8 mouse cellular contexts compared by ENCODE assay signal in the genomic region with DNA sequence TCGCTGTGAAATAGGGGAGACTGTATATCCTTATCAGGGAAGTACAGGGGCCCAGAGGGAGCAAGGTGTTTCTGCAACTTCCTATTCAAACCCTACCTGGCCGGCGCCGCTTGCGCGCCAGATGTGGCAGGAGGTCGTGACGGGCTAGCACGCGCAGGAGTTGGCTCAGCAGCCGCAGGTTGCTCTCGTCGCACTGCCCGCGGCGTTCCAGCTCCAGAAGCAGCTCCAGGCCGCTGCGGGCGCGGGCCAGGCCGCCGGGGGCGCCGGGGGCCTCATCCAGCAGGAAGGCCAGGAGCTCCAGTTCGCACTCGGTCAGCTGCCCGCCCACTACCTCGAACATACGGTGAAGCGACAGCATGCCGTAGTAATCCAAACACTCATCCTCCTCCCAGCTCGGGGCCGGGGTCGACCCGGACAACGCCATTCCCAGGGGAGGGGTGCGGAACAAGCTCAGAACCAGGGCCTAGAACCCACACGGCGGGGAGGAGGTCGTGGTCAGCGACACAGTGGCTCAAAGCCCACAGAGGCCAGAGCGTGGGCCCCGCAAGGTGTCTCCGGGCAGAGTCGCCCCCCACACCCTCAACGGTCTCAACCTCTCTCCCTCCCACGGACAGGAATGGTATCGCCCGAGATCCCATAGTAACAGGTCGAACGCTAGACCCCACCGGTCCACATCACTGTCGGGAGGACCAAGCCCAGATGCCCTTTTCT. TPM values are rescaled to one million over a fixed set of nuclear protein-coding genes. Genes with fewer than 3 reads are reported as not detected.
DNase-seq lines count a peak whose midpoint lies in the region; ATAC-seq and TF ChIP-seq lines count a peak whose summit lies in the region.

No protein-coding gene starts in this region.

- TF ChIP-seq POLR2A in bone marrow macrophage, adult 2 months (IDR thresholded peaks at IDR 0.05; ENCODE audit: borderline replicate concordance, low read depth, low read length) = no peak

- peaks cover 27% of the 10 kb centered on the region for H3K4me1 ChIP-seq in bone marrow macrophage, adult 2 months (ENCODE audit: control insufficient read depth, insufficient read depth, low read length)
- peaks cover 78% of the 10 kb centered on the region for H3K4me1 ChIP-seq in erythroblast, embryonic 14.5 days (ENCODE audit: control insufficient read depth)
- H3K4me1 ChIP-seq in hindbrain, embryonic 14.5 days (replicated peaks; ENCODE audit: control insufficient read depth, insufficient read depth, low read length) = peaks cover 30% of the 10 kb centered on the region
- H3K4me1 ChIP-seq in midbrain, embryonic 16.5 days (ENCODE audit: control insufficient read depth, insufficient read depth, low read length) = peaks cover 30% of the 10 kb centered on the region
- H3K4me1 ChIP-seq in stomach, embryonic 14.5 days (ENCODE audit: control insufficient read depth, insufficient read depth, low read length) = peaks cover 25% of the 10 kb centered on the region

- DNase-seq in cerebellum, adult 11 months = peak; percentile 56
- peak; percentile 68 for DNase-seq in hindbrain, embryonic 14.5 days (ENCODE audit: low spot score)
- DNase-seq in liver = peak; percentile 78

- under 1% methylated on average over 53 of the region's 53 CpGs for WGBS in hindbrain, embryonic 14.5 days
- WGBS in midbrain, embryonic 16.5 days = under 1% methylated on average over 52 of the region's 53 CpGs
- under 1% methylated on average over 53 of the region's 53 CpGs for WGBS in stomach, embryonic 14.5 days

- H3K4me2 ChIP-seq in hindbrain, embryonic 14.5 days (replicated peaks) = peak overlapping the region; percentile 94
- H3K4me2 ChIP-seq in midbrain, embryonic 16.5 days (ENCODE audit: low read length) = peak overlapping the region; percentile 97
- H3K4me2 ChIP-seq in stomach, embryonic 14.5 days (replicated peaks; ENCODE audit: low read depth, low read length) = peak overlapping the region; percentile 87

- H3K9me3 ChIP-seq in erythroblast, embryonic 14.5 days (ENCODE audit: control insufficient read depth, low read length) = no peaks in the 10 kb centered on the region
- H3K9me3 ChIP-seq in hindbrain, embryonic 14.5 days (ENCODE audit: control insufficient read depth, low read length) = no peaks in the 10 kb centered on the region
- H3K9me3 ChIP-seq in midbrain, embryonic 16.5 days (replicated peaks; ENCODE audit: control insufficient read depth, low read length, poor library complexity, severe bottlenecking) = no peaks in the 10 kb centered on the region
- no peaks in the 10 kb centered on the region for H3K9me3 ChIP-seq in stomach, embryonic 14.5 days (ENCODE audit: control insufficient read depth, low read depth, low read length)

- peak overlapping the region; percentile 96 for H3K4me3 ChIP-seq in bone marrow macrophage, adult 2 months (ENCODE audit: insufficient read depth, low read length)
- peak overlapping the region; percentile 68 for H3K4me3 ChIP-seq in erythroblast, embryonic 14.5 days (replicated peaks)
- peak overlapping the region; percentile 81 for H3K4me3 ChIP-seq in hindbrain, embryonic 14.5 days (replicated peaks; ENCODE audit: low read length)
- peak overlapping the region; percentile 64 for H3K4me3 ChIP-seq in midbrain, embryonic 16.5 days (ENCODE audit: low read depth, low read length)
- peak overlapping the region; percentile 52 for H3K4me3 ChIP-seq in stomach, embryonic 14.5 days (ENCODE audit: low read depth, low read length)

- H3K9ac ChIP-seq in hindbrain, embryonic 14.5 days = peak overlapping the region; percentile 77
- peak overlapping the region; percentile 87 for H3K9ac ChIP-seq in midbrain, embryonic 16.5 days (ENCODE audit: low read depth, low read length)
- H3K9ac ChIP-seq in stomach, embryonic 14.5 days (replicated peaks; ENCODE audit: low read depth, low read length) = peak overlapping the region; percentile 55

- no peak for ATAC-seq in cerebellum, adult (ENCODE audit: insufficient number of reproducible peaks, low FRiP score, low TSS enrichment)
- 0 out of 2 replicates have a peak, but pooled peaks have one; percentile 15 for ATAC-seq in hindbrain, embryonic 14.5 days (ENCODE audit: low FRiP score)
- peak; percentile 18 for ATAC-seq in midbrain, embryonic 16.5 days
- peak; percentile 30; the same call in 1 of the 2 replicates for ATAC-seq in stomach, embryonic 14.5 days (ENCODE audit: insufficient number of reproducible peaks, insufficient read depth, low FRiP score, low read depth)

- no peak for TF ChIP-seq CTCF in bone marrow macrophage, adult 2 months (IDR thresholded peaks at IDR 0.05; ENCODE audit: low read depth, low read length)

- H3K36me3 ChIP-seq in erythroblast, embryonic 14.5 days (ENCODE audit: control insufficient read depth) = peaks cover 70% of the 10 kb centered on the region
- H3K36me3 ChIP-seq in hindbrain, embryonic 14.5 days (replicated peaks; ENCODE audit: control insufficient read depth, insufficient read depth) = peaks cover 36% of the 10 kb centered on the region
- peaks cover 7% of the 10 kb centered on the region; the same call in 1 of the 2 replicates for H3K36me3 ChIP-seq in midbrain, embryonic 16.5 days (ENCODE audit: control insufficient read depth, insufficient read depth, low read length)
- H3K36me3 ChIP-seq in stomach, embryonic 14.5 days (ENCODE audit: control insufficient read depth, insufficient read depth, low read length) = no peaks in the 10 kb centered on the region

- H3K27me3 ChIP-seq in erythroblast, embryonic 14.5 days (ENCODE audit: control insufficient read depth) = no peaks in the 10 kb centered on the region
- no peaks in the 10 kb centered on the region for H3K27me3 ChIP-seq in hindbrain, embryonic 14.5 days (ENCODE audit: control insufficient read depth, insufficient read depth, low read length)
- no peaks in the 10 kb centered on the region for H3K27me3 ChIP-seq in midbrain, embryonic 16.5 days (ENCODE audit: control insufficient read depth, insufficient read depth, low read depth, low read length)
- H3K27me3 ChIP-seq in stomach, embryonic 14.5 days (ENCODE audit: control insufficient read depth, insufficient read depth, low read length) = no peaks in the 10 kb centered on the region

- H3K27ac ChIP-seq in bone marrow macrophage, adult 2 months (ENCODE audit: insufficient read depth, low read depth, low read length) = 0 out of 2 replicates have a peak overlapping the region, but pooled peaks have one; percentile 54
- H3K27ac ChIP-seq in hindbrain, embryonic 14.5 days = peak overlapping the region; percentile 78
- peak overlapping the region; percentile 55 for H3K27ac ChIP-seq in midbrain, embryonic 16.5 days (ENCODE audit: low read length)
- H3K27ac ChIP-seq in stomach, embryonic 14.5 days (ENCODE audit: low read length) = peak overlapping the region; percentile 74; the same call in 1 of the 2 replicates

RNA-seq across cellular contexts. Expression of a gene that starts 1.6 kb away (rescaled TPM):
- 12.6 and 12.7 TPM in 2 replicates for polyA plus RNA-seq in bone marrow macrophage, adult 2 months (2012; ENCODE audit: insufficient read depth, insufficient read length, missing spikeins)
- 50.4 and 51.9 TPM in 2 replicates for polyA plus RNA-seq in erythroblast, embryonic 14.5 days (2012)
- polyA plus RNA-seq in hindbrain, embryonic 14.5 days (2014; fragmentation: Nextera tagmentation; extraction: Ambion mirVana) = 13.8 and 14.9 TPM in 2 replicates
- 14.1 and 14.6 TPM in 2 replicates for polyA plus RNA-seq in midbrain, embryonic 16.5 days (2015; fragmentation: Nextera tagmentation; extraction: Ambion mirVana)
- 7.5 and 8.7 TPM in 2 replicates for polyA plus RNA-seq in stomach, embryonic 14.5 days (2014; fragmentation: Nextera tagmentation; extraction: Ambion mirVana)

RNA-seq across cellular contexts. Expression of a gene that starts 2.4 kb away (rescaled TPM):
- polyA plus RNA-seq in bone marrow macrophage, adult 2 months (2012; ENCODE audit: insufficient read depth, insufficient read length, missing spikeins) = 5.0 and 6.4 TPM in 2 replicates
- polyA plus RNA-seq in erythroblast, embryonic 14.5 days (2012) = 1.1 and 1.5 TPM in 2 replicates
- 2.4 and 2.5 TPM in 2 replicates for polyA plus RNA-seq in hindbrain, embryonic 14.5 days (2014; fragmentation: Nextera tagmentation; extraction: Ambion mirVana)
- 1.7 TPM in 2 replicates for polyA plus RNA-seq in midbrain, embryonic 16.5 days (2015; fragmentation: Nextera tagmentation; extraction: Ambion mirVana)
- polyA plus RNA-seq in stomach, embryonic 14.5 days (2014; fragmentation: Nextera tagmentation; extraction: Ambion mirVana) = 3.7 and 4.2 TPM in 2 replicates

RNA-seq across cellular contexts. Expression of a gene that starts 18.8 kb away (rescaled TPM):
- 78.6 and 87.1 TPM in 2 replicates for polyA plus RNA-seq in bone marrow macrophage, adult 2 months (2012; ENCODE audit: insufficient read depth, insufficient read length, missing spikeins)
- polyA plus RNA-seq in erythroblast, embryonic 14.5 days (2012) = 30.9 and 31.8 TPM in 2 replicates
- 23.4 and 24.1 TPM in 2 replicates for polyA plus RNA-seq in hindbrain, embryonic 14.5 days (2014; fragmentation: Nextera tagmentation; extraction: Ambion mirVana)
- polyA plus RNA-seq in midbrain, embryonic 16.5 days (2015; fragmentation: Nextera tagmentation; extraction: Ambion mirVana) = 16.2 and 17.8 TPM in 2 replicates
- polyA plus RNA-seq in stomach, embryonic 14.5 days (2014; fragmentation: Nextera tagmentation; extraction: Ambion mirVana) = 14.7 and 15.9 TPM in 2 replicates

RNA-seq across cellular contexts. Expression of a gene that starts 31.7 kb away (rescaled TPM):
- polyA plus RNA-seq in bone marrow macrophage, adult 2 months (2012; ENCODE audit: insufficient read depth, insufficient read length, missing spikeins) = 22.7 and 27.8 TPM in 2 replicates
- 3.2 and 3.6 TPM in 2 replicates for polyA plus RNA-seq in erythroblast, embryonic 14.5 days (2012)
- 5.7 and 6.7 TPM in 2 replicates for polyA plus RNA-seq in hindbrain, embryonic 14.5 days (2014; fragmentation: Nextera tagmentation; extraction: Ambion mirVana)
- polyA plus RNA-seq in midbrain, embryonic 16.5 days (2015; fragmentation: Nextera tagmentation; extraction: Ambion mirVana) = 2.3 and 2.8 TPM in 2 replicates
- polyA plus RNA-seq in stomach, embryonic 14.5 days (2014; fragmentation: Nextera tagmentation; extraction: Ambion mirVana) = 25.8 and 27.7 TPM in 2 replicates

RNA-seq across cellular contexts. Expression of a gene that starts 39.3 kb away (rescaled TPM):
- 105 and 121 TPM in 2 replicates for polyA plus RNA-seq in bone marrow macrophage, adult 2 months (2012; ENCODE audit: insufficient read depth, insufficient read length, missing spikeins)
- polyA plus RNA-seq in erythroblast, embryonic 14.5 days (2012) = 0.29 and 0.33 TPM in 2 replicates
- 31.8 and 32.5 TPM in 2 replicates for polyA plus RNA-seq in hindbrain, embryonic 14.5 days (2014; fragmentation: Nextera tagmentation; extraction: Ambion mirVana)
- polyA plus RNA-seq in midbrain, embryonic 16.5 days (2015; fragmentation: Nextera tagmentation; extraction: Ambion mirVana) = 42.9 and 56.4 TPM in 2 replicates
- 1.8 and 2.3 TPM in 2 replicates for polyA plus RNA-seq in stomach, embryonic 14.5 days (2014; fragmentation: Nextera tagmentation; extraction: Ambion mirVana)
